Mouse (Mus musculus) lung, embryonic 14.5 days (tissue): Measurements from ENCODE around the gene Kcnq5. TPM values are rescaled to one million over a fixed set of nuclear protein-coding genes. Genes with fewer than 3 reads are reported as not detected.

Experiments
- ATAC-seq: fragments of 200-750 bp; cut with Nextera tagmentation; 2 replicates; pipeline ENCODE4 v1.8.0; 2017; ENCODE audit warnings: mild to moderate bottlenecking, moderate TSS enrichment, moderate library complexity; ENCODE audit not compliant: insufficient read depth
- DNase-seq: peaks from one replicate; pipeline ENCODE4 v3.0.0-alpha.2; 2015
- H3K27ac ChIP-seq: fragments of 300-500 bp; sonication (generic); 2 replicates; pipeline ENCODE4 v1.5.1; 2014; ENCODE audit warnings: low read depth, mild to moderate bottlenecking, moderate library complexity
- H3K27me3 ChIP-seq: fragments of 300-500 bp; sonication (generic); 2 replicates; pipeline ENCODE4 v1.6.1; 2014; ENCODE audit warnings: low read length, control low read depth; ENCODE audit not compliant: insufficient read depth
- H3K36me3 ChIP-seq: fragments of 300-500 bp; sonication (generic); 2 replicates; pipeline ENCODE4 v1.6.1; 2014; ENCODE audit warnings: control low read depth; ENCODE audit not compliant: insufficient read depth
- H3K4me1 ChIP-seq: fragments of 300-500 bp; sonication (generic); 2 replicates; pipeline ENCODE4 v1.6.1; 2014; ENCODE audit warnings: antibody characterized with exemption, control low read depth; ENCODE audit not compliant: insufficient read depth
- H3K4me2 ChIP-seq: fragments of 300-500 bp; sonication (generic); 2 replicates; pipeline ENCODE4 v1.6.1; 2014; ENCODE audit warnings: mild to moderate bottlenecking
- H3K4me3 ChIP-seq: fragments of 300-500 bp; sonication (generic); 2 replicates; pipeline ENCODE4 v1.5.1; 2014; ENCODE audit warnings: low read depth, low read length
- H3K9ac ChIP-seq: fragments of 300-500 bp; sonication (generic); 2 replicates; pipeline ENCODE4 v1.6.1; 2014
- H3K9me3 ChIP-seq: fragments of 300-500 bp; sonication (generic); 2 replicates; pipeline ENCODE4 v1.6.1; 2016; ENCODE audit warnings: low read depth, low read length, control low read depth
- CTCF ChIP-seq: IDR thresholded peaks from 2 replicates; pipeline ENCODE4 v1.5.1; 2016; ENCODE audit warnings: antibody characterized with exemption, low read depth
- WGBS: fragments of 180-500 bp; shearing (Covaris S2); extraction: QIAGEN DNeasy Blood & Tissue Kit; methylation state at CpG from one replicate; pipeline ENCODE4 v1.1.7; 2014; 5-methylcytosine and 5-hydroxymethylcytosine counted together
- polyA plus RNA-seq: library from polyadenylated mRNA; unstranded; fragments of >200 nt; fragmentation: Nextera tagmentation; extraction: Ambion mirVana; gene quantifications from 2 replicates; pipeline ENCODE4 v1.2.1, GENCODE M21; 2014

Gene Kcnq5
- polyA plus RNA-seq, 1 experiment from 2014 or later, result 3.1 TPM

- no peak overlapping the region for H3K4me2 ChIP-seq
- WGBS, result 29% methylated on average over 3 of the region's 3 CpGs
- TF ChIP-seq CTCF, result no peak
- H3K4me3 ChIP-seq, result no peak overlapping the region
- ATAC-seq (no peak), DNase-seq (no peak)
- no peak overlapping the region for H3K9ac ChIP-seq
- no peaks in the 10 kb centered on the region for H3K27me3 ChIP-seq
- H3K9me3 ChIP-seq, result no peaks in the 10 kb centered on the region
- H3K36me3 ChIP-seq, result no peaks in the 10 kb centered on the region
- H3K27ac ChIP-seq, result no peak overlapping the region
- H3K4me1 ChIP-seq, result no peaks in the 10 kb centered on the region
Observed at GRCm38 (mm10) chr1:21838534-21838933, 123.2 kb downstream of the Kcnq5 start.

DNA sequence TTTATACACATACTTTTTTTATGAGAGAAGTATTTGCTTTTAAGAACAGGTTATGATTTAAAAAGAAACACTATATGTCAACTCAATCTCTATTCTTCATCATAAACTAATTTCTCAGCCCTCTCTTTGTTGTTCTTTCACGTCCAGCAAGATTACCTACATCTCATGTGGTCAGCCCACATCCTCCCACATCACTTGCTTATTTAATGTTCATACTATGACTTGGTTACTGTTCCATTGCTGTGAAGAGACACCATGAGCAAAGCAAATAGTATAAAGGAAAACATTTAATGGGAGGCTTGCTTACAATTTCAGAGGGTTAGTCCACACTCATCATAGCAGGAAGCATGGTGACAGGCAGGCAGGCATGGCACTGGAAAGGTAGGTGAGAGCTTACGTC lies 124.4 kb downstream of the Kcnq5 start:
- DNase-seq, result no peak
- Histone ChIP-seq H3K9me3 (no peaks in the 10 kb centered on the region), H3K4me1 (no peaks in the 10 kb centered on the region), H3K9ac (no peak overlapping the region), H3K4me2 (no peak overlapping the region), H3K27ac (no peak overlapping the region), H3K4me3 (no peak overlapping the region), H3K27me3 (no peaks in the 10 kb centered on the region), H3K36me3 (no peaks in the 10 kb centered on the region)
- no peak for TF ChIP-seq CTCF
- 67% methylated on average over 2 of the region's 2 CpGs for WGBS
- ATAC-seq, result no peak

DNA sequence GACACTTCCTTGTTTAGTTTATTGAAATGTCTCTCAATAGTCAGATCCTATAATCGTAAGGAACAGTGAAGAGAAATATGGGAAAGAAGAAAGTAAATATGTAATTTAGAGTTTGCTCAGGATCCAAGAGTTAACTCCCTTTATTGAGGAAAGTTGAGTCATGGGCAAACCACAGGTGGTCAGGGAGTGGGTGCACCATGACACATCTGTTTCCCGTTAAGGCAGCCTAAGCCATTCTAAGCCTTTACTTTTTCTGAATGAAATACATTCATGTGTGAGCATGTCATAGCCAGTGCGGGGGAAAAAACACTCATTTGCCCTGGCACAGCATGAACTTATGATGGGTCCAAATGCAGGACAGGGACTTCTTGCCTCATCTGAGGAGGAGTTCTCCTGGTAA lies 125.4 kb downstream of the Kcnq5 start:
- H3K36me3 ChIP-seq, result no peaks in the 10 kb centered on the region
- ATAC-seq, result no peak
- no peaks in the 10 kb centered on the region for H3K9me3 ChIP-seq
- H3K27me3 ChIP-seq, result no peaks in the 10 kb centered on the region
- no peak overlapping the region for H3K4me3 ChIP-seq
- no peak overlapping the region for H3K9ac ChIP-seq
- no peak for DNase-seq
- H3K27ac ChIP-seq, result no peak overlapping the region
- TF ChIP-seq CTCF, result no peak
- WGBS, result 76% methylated on average over 3 of the region's 3 CpGs
- H3K4me2 ChIP-seq, result no peak overlapping the region
- H3K4me1 ChIP-seq, result no peaks in the 10 kb centered on the region

DNA sequence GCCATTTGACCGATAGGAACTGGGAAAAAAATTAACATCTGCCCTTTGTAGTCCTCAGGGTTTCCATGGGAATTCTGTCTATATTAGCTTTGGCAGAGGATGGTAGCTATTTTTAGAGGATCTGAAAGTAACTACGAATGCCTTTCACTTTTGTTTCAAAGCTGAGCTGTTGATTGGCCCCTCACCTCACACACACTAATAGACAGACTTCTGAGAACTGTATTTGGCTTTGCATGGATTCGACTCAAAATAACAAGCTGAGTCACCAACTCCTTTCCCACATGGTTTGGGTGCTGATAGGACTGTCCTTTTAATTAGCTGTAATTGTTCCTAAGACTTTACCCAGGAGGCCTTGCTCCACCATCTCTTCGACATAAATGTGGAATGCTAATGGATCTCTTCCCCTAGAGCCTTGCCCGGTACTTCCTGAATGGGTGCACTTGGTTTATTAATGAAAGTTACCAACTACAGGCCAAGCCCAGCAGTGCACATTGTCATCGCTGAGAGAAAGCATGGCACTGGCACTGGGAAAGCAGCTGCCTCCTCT lies 131.8 kb downstream of the Kcnq5 start:
- ATAC-seq (peak; percentile 28; the same call in 1 of the 2 replicates), DNase-seq (peak; percentile 4)
- Histone ChIP-seq H3K36me3 (no peaks in the 10 kb centered on the region), H3K9ac (no peak overlapping the region), H3K4me1 (no peaks in the 10 kb centered on the region), H3K4me3 (no peak overlapping the region), H3K4me2 (0 out of 2 replicates have a peak overlapping the region, but pooled peaks have one; percentile 4), H3K9me3 (no peaks in the 10 kb centered on the region), H3K27ac (no peak overlapping the region), H3K27me3 (no peaks in the 10 kb centered on the region)
- no peak for TF ChIP-seq CTCF
- WGBS, result 61% methylated on average over 6 of the region's 6 CpGs

DNA sequence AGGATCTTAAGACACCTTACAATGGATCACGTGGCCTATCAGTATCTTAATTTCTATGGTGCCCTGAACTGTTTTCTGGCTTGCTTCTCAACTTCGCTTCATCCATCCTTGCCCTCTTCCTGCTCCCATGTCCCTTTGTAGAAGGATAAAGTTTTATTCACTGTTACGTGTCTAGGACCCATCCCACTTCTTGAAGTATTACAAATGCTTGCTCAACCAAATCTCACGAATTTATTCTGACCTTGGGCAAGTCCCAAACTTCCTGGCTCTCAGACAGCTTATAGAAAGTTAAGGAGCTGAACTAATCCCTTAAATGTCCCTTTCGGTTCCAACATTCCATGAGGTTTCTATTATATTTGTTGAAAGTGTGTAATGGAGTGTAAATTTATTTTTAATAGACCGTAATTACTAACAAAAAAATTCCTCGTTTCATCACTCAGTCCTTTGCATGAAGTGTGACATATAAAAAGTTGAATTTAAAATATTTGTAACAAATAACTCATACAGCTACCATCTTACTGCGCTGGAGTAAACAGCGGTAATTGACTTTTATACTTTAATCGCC lies 141.6 kb downstream of the Kcnq5 start:
- Histone ChIP-seq H3K9ac (no peak overlapping the region), H3K4me3 (no peak overlapping the region), H3K36me3 (no peaks in the 10 kb centered on the region), H3K4me1 (no peaks in the 10 kb centered on the region), H3K27ac (no peak overlapping the region), H3K4me2 (no peak overlapping the region), H3K27me3 (no peaks in the 10 kb centered on the region), H3K9me3 (no peaks in the 10 kb centered on the region)
- DNase-seq (peak; percentile 3), ATAC-seq (no peak)
- TF ChIP-seq CTCF, result no peak
- 74% methylated on average over 10 of the region's 10 CpGs for WGBS

- Histone ChIP-seq H3K36me3 (no peaks in the 10 kb centered on the region), H3K9me3 (no peaks in the 10 kb centered on the region), H3K27me3 (no peaks in the 10 kb centered on the region), H3K4me3 (no peak overlapping the region), H3K9ac (no peak overlapping the region), H3K4me1 (no peaks in the 10 kb centered on the region), H3K4me2 (no peak overlapping the region), H3K27ac (no peak overlapping the region)
- no peak; the same call in 1 of the 2 replicates for ATAC-seq
- no peak for TF ChIP-seq CTCF
- WGBS, result 52% methylated on average over 2 of the region's 2 CpGs
- peak; percentile 62 for DNase-seq
Observed at GRCm38 (mm10) chr1:21805064-21805463, 156.7 kb downstream of the Kcnq5 start.

DNA sequence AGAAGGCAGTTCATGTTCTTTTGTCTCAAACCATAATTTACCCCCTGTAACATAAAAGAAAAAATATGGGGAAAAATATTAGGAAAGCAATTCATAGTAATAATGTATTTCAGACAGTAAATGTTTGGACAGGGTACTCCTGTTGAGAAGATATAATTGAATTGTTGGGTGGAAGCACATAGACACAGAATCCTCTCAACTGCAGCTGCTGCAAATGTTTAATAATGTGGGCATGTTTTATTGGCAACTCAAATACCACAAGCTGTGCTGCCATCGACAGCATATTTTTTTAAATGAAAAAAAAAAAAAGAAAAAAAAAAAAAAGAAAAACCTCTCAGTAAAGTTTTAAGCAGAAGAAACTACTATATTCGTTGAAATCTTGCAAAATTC lies 157.3 kb downstream of the Kcnq5 start:
- Histone ChIP-seq H3K4me1 (no peaks in the 10 kb centered on the region), H3K4me3 (no peak overlapping the region), H3K9ac (no peak overlapping the region), H3K4me2 (no peak overlapping the region), H3K27ac (no peak overlapping the region), H3K9me3 (no peaks in the 10 kb centered on the region), H3K27me3 (no peaks in the 10 kb centered on the region), H3K36me3 (no peaks in the 10 kb centered on the region)
- DNase-seq (no peak), ATAC-seq (no peak)
- TF ChIP-seq CTCF, result no peak
- WGBS, result 58% methylated on average over 2 of the region's 2 CpGs
